In genomic region chr9:124053532-124053931, GRCm38 (mm10) we compare ENCODE assay signal across 25 mouse cellular contexts. TPM values are rescaled to one million over a fixed set of nuclear protein-coding genes. Genes with fewer than 3 reads are reported as not detected.
DNase-seq lines count a peak whose midpoint lies in the region; ATAC-seq and TF ChIP-seq lines count a peak whose summit lies in the region.
"Had no signal": no experiment of that assay in that cellular context is flagged by ENCODE, and none has a peak within 500 bp of the region (broad histone marks: within the 10 kb centered on the region; RNA-seq: fewer than 3 reads in every experiment).

No protein-coding gene starts in this region.

- no peaks in the 10 kb centered on the region for H3K36me3 ChIP-seq in lung, embryonic 14.5 days (ENCODE audit: insufficient read depth)
- H3K36me3 ChIP-seq: forebrain, embryonic 12.5 days; heart, embryonic 15.5 days; limb, embryonic 10.5 days had no signal

- no peak overlapping the region for H3K27ac ChIP-seq in lung, embryonic 14.5 days (ENCODE audit: low read depth)
- H3K27ac ChIP-seq: forebrain, embryonic 12.5 days; heart, embryonic 15.5 days; limb, embryonic 10.5 days; liver, embryonic 14.5 days had no signal

- peak; percentile 95 for DNase-seq in heart, adult 11 months
- no peak for DNase-seq in heart, adult 8-10 months (ENCODE audit: low spot score)
- DNase-seq in lung, embryonic 14.5 days, result peak; percentile 11
- DNase-seq in lung, adult 18-20 months, result no peak
- peak; percentile 34 for DNase-seq in skeletal muscle tissue, adult 2 months (ENCODE audit: low read depth, low spot score)
- DNase-seq in frontal cortex, postnatal 25 days (ENCODE audit: low spot score in 2 of 2), result no peak
- no peak for DNase-seq in thymus, postnatal 0 days (ENCODE audit: low spot score)
- DNase-seq: adrenal gland, postnatal 25 days; cerebellum, adult 9-10 months; kidney, adult 18-20 months; kidney, postnatal 36 days; retina, postnatal 1 day had no signal

- H3K9me3 ChIP-seq in lung, embryonic 14.5 days (ENCODE audit: low read depth, low read length), result no peaks in the 10 kb centered on the region
- H3K9me3 ChIP-seq: forebrain, embryonic 12.5 days; heart, embryonic 15.5 days; limb, embryonic 10.5 days had no signal

- TF ChIP-seq CTCF in lung, embryonic 14.5 days (IDR thresholded peaks at IDR 0.05; ENCODE audit: low read depth), result no peak

- H3K4me3 ChIP-seq in lung, embryonic 14.5 days (ENCODE audit: low read depth, low read length), result no peak overlapping the region
- H3K4me3 ChIP-seq: forebrain, embryonic 12.5 days; heart, embryonic 15.5 days; limb, embryonic 10.5 days had no signal

- H3K27me3 ChIP-seq in lung, embryonic 14.5 days (ENCODE audit: insufficient read depth, low read length), result no peaks in the 10 kb centered on the region
- H3K27me3 ChIP-seq: forebrain, embryonic 12.5 days; heart, embryonic 15.5 days had no signal

- 26% methylated on average over 2 of the region's 2 CpGs for WGBS in lung, embryonic 14.5 days

- H3K9ac ChIP-seq in lung, embryonic 14.5 days, result no peak overlapping the region
- H3K9ac ChIP-seq: forebrain, embryonic 12.5 days; heart, embryonic 15.5 days; liver, embryonic 14.5 days had no signal

- H3K4me2 ChIP-seq in lung, embryonic 14.5 days, result no peak overlapping the region
- H3K4me2 ChIP-seq: forebrain, embryonic 12.5 days; heart, embryonic 15.5 days; midbrain, embryonic 11.5 days had no signal

- ATAC-seq in lung, embryonic 14.5 days (ENCODE audit: insufficient read depth), result no peak
- peak; percentile 30 to 66; a peak in 2 of 4 replicates for ATAC-seq in hematopoietic stem cell, adult 5-6 weeks (replicated peaks in 1 of 2; ENCODE audit: insufficient read depth in 1 of 2, low FRiP score in 2 of 2, low TSS enrichment in 1 of 2, low read depth in 1 of 2, poor library complexity in 2 of 2, severe bottlenecking in 2 of 2)
- ATAC-seq: CD4-positive, CD25-positive, alpha-beta regulatory T cell, adult 4 months had no signal

- no peaks in the 10 kb centered on the region for H3K4me1 ChIP-seq in lung, embryonic 14.5 days (ENCODE audit: insufficient read depth)
- H3K4me1 ChIP-seq: forebrain, embryonic 12.5 days; heart, embryonic 15.5 days; limb, embryonic 10.5 days had no signal

RNA-seq across cellular contexts. Expression of gene Ccr3, which starts 31.8 kb away (rescaled TPM):
- total RNA-seq in heart, adult 8-10 months (2022), result not detected
- not detected in 2 replicates for polyA plus RNA-seq in lung, embryonic 14.5 days (2014; fragmentation: Nextera tagmentation; extraction: Ambion mirVana)
- 0.35 and 1.8 TPM in 2 replicates for total RNA-seq in hematopoietic stem cell, adult 5-6 weeks (2017)
- polyA plus RNA-seq in thymus, postnatal 0 days (2015; fragmentation: Nextera tagmentation; extraction: Ambion mirVana), result 0.08 and 0.10 TPM in 2 replicates
- total RNA-seq: adrenal gland, postnatal 25 days; ES-E14; heart, adult 18-20 months; left cerebral cortex, adult 18-20 months had no signal
- polyA plus RNA-seq: embryonic facial prominence, embryonic 11.5 days; forebrain, embryonic 12.5 days; hindbrain, embryonic 11.5 days; limb, embryonic 10.5 days; midbrain, embryonic 11.5 days; neural tube, embryonic 11.5 days had no signal

RNA-seq across cellular contexts. Expression of gene Ccr2, which starts 48.2 kb away (rescaled TPM):
- total RNA-seq in heart, adult 8-10 months (2022), result under 1 TPM; 0.44 to 0.98 (median 0.82) TPM
- polyA plus RNA-seq in lung, embryonic 14.5 days (2014; fragmentation: Nextera tagmentation; extraction: Ambion mirVana), result 6.6 and 7.2 TPM in 2 replicates
- total RNA-seq in hematopoietic stem cell, adult 5-6 weeks (2017), result 11.8 and 23.4 TPM in 2 replicates
- 9.4 and 9.8 TPM in 2 replicates for polyA plus RNA-seq in thymus, postnatal 0 days (2015; fragmentation: Nextera tagmentation; extraction: Ambion mirVana)
- total RNA-seq: ES-E14 had no signal

Comparison
In these comparisons a context has a peak if more than half of its experiments do, and no peak if none do; other contexts are left out.
1. DNase-seq: peak in heart, adult 11 months (single experiment), lung, embryonic 14.5 days (single experiment) and skeletal muscle tissue, adult 2 months (single experiment); none in heart, adult 8-10 months (single experiment), lung, adult 18-20 months (0 of 2), frontal cortex, postnatal 25 days (0 of 2) and thymus, postnatal 0 days (single experiment).